Mouse (Mus musculus): ENCODE measurements at regions not wholly inside any gene's neighbourhood (a gene's known extent, or its start where the extent isn't known, plus 50 kb on each side); places are given as distances from the start of the nearest gene placed in this dataset.

DNA sequence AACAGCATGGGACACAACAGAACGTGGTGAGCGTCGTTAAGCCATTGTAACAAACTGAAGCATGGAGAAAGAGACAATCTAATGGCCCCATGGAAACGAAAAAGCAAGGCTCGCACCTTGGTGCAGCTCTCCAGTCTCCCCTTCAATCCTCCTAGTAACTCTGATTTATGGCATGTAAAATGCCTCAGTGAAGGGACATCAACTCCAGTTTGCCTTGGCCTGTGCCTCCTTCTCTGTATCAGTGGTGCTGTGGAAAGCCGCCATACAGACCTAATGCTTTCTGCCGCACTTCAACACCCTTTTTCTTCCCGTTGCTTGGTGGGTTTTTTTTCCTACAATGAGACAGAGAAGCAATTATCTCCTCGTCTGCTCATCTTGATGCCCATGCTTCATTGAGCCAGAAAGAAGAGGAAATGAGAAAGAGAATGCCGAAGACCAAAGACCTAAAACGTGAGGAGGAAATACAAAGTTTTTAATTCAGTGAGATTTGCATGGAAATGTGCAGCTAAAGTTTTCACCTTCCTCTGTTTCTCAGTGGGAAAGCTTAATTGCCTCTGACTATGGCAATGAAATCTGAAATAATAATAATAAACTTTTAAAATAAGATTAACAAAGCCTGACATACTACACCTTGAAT, 241.4 kb downstream of the Lrrn1 start:
- no peak for TF ChIP-seq CTCF (IDR thresholded peaks at IDR 0.05)
- no peak for TF ChIP-seq EP300 (IDR thresholded peaks at IDR 0.05; ENCODE audit: insufficient read depth, low read depth, low read length)
